Mouse (Mus musculus) MEL (cell line): Measurements from ENCODE around the gene Adamts7.

Experiments used
- CTCF ChIP-seq, 3 experiments: IDR thresholded peaks in 2 of 3; conservative IDR thresholded peaks in 1 of 3; 2 replicates each; pipeline ENCODE4 v1.5.1; 2011 to 2012; ENCODE audit warnings: low read length in 3 of 3, low read depth in 2 of 3, mild to moderate bottlenecking in 2 of 3, improper control_type of control experiment in 1 of 3, inconsistent platforms in 1 of 3, mixed read lengths in 1 of 3, moderate library complexity in 1 of 3; ENCODE audit not compliant: control insufficient read depth in 1 of 3, insufficient read depth in 1 of 3, poor library complexity in 1 of 3, severe bottlenecking in 1 of 3
- RCOR1 ChIP-seq: IDR thresholded peaks from 2 replicates; pipeline ENCODE4 v1.6.1; 2012; ENCODE audit warnings: low read depth, mild to moderate bottlenecking, inconsistent platforms, low read length, improper control_type of control experiment

DNA sequence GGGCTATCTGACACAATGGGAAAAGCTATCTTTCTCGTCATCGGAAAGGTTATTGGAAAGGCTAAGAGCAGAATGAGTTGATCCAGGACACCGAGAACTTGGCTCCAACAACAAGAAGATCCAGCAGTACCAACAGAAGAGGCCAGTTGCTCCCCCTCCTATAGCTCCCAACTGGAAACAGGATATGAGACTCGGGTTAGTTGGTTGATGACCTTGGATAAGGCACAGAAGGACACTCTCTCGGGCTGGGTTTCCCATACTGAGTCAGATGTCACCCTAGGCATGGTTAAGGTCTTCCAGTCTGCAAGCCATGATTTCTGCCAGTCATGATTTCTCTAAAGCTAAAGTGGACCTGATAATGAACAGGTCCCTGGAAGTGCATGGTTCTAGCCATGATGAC is 71.9 kb downstream of the Adamts7 start:
- TF ChIP-seq CTCF (IDR thresholded peaks at IDR 0.05 in 2 of 3, conservative IDR thresholded peaks at IDR 0.05 in 1 of 3; ENCODE audit: control insufficient read depth in 1 of 3, insufficient read depth in 1 of 3, low read depth in 2 of 3, low read length in 3 of 3, poor library complexity in 1 of 3, severe bottlenecking in 1 of 3): no peak
- no peak for TF ChIP-seq RCOR1
